Mouse (Mus musculus) MEL-GATA-1-ER (cell line): Measurements from ENCODE around the gene Fam19a3.
"Not testable (repeated sequence)": the region's sequence is repeated elsewhere in the genome, so short reads cannot be mapped to it uniquely, and the experiment has no call there.

Experiments used
- DNase-seq: peaks from one replicate; pipeline ENCODE4 v3.0.0-alpha.2; 2012; ENCODE audit warnings: low read depth; ENCODE audit errors: extremely low read depth

Fam19a3 gene

GRCm38 (mm10) chr3:104781471-104781903, at the start of gene Fam19a3:
Gene Fam19a3, minus strand, starts transcription at chr3:104781840.
- no peak for DNase-seq

- DNase-seq, result no peak
These were observed 40.8 kb upstream of the Fam19a3 start for GRCm38 (mm10) chr3:104822413-104822812.

- no peak for DNase-seq
These were observed 38.8 kb upstream of the Fam19a3 start for GRCm38 (mm10) chr3:104820426-104820825.

GRCm38 (mm10) chr3:104818749-104819134, 37.1 kb upstream of the Fam19a3 start:
- no peak for DNase-seq

- DNase-seq, result peak; percentile 95
These were observed 36.5 kb upstream of the Fam19a3 start, which contains the start of gene Mov10 for GRCm38 (mm10) chr3:104817991-104818748. Gene Mov10, minus strand, starts transcription at chr3:104818563.

GRCm38 (mm10) chr3:104817481-104817990, 35.9 kb upstream of the Fam19a3 start:
- DNase-seq, result no peak

GRCm38 (mm10) chr3:104816130-104816529, 34.5 kb upstream of the Fam19a3 start:
- no peak for DNase-seq

DNA sequence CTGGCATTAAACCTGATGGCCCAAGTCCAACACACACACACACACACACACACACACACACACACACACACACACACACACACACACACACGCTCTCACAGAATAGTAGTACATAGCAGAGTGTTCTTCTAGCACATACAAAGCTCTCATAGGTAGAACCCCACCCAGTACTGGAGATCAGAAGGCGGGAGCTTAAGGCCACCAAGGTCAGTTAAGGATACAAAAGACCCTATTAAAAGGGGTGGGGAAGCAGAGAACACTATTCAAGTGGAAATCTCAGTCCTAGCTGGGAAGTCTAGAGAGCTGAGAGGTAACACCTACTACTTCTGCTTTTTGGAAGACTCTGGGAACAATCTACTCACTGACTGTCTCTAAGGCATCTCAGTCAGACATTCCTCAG, 33.7 kb upstream of the Fam19a3 start:
- no peak for DNase-seq

GRCm38 (mm10) chr3:104814746-104815145, 33.1 kb upstream of the Fam19a3 start:
- DNase-seq, result no peak

DNA sequence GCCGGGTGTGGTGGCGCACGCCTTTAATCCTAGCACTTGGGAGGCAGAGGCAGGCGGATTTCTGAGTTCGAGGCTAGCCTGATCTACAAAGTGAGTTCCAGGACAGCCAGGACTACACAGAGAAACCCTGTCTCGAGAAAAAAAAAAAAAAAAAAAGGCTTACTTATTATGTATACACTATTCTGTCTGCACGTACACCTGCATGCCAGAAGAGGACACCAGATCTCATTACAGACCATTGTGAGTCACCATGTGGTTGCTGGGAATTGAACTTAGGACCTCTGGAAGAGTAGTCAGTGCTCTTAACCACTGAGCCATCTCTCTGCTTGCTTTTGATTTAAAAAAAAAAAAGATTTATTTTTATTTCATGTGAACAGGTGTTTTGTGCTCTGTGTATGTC, 31.6 kb upstream of the Fam19a3 start:
- not testable (repeated sequence) for DNase-seq

DNA sequence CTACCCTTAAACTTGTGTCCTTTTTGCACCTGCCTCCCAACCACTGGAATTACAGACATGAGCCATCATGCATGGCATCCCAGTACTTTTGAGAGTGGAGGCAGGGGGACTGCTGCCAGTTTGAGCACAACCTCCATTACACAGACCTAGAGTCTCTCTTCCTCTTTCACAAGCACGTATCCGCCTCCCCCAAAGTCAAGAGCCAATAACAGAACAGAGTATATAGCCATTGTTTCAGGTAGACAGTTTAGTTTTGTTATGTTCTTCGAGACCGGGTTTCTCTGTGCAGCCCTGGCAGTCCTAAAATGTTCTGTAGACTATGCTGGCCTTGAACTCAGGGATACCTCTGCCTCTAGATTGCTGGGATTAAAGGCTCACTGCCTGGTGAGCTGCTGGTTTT, 30.6 kb upstream of the Fam19a3 start:
- DNase-seq, result no peak

GRCm38 (mm10) chr3:104811752-104812151, 30.1 kb upstream of the Fam19a3 start:
- no peak for DNase-seq

- DNase-seq, result no peak
These were observed 23.9 kb upstream of the Fam19a3 start for GRCm38 (mm10) chr3:104805539-104805938.

DNA sequence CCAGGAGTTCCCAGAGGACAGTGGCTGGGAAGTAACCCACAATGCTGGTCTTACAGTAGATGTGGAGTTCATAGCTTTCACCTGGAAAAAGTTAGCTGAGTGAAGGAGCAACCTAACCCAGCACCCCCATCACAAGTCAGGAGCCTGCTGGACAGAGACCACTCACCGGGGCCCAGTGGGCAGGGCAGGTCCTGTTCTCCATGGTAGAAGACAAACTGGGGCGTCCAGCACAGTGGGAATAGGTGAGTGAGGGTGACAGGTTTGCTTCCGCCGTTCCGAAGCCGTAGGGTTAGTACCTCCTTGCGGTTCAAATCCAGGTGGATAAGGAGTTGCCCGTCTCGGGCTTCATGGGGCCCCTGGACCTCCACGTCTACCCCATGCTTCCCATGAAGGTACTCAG, 22.7 kb upstream of the Fam19a3 start:
- DNase-seq, result no peak

DNA sequence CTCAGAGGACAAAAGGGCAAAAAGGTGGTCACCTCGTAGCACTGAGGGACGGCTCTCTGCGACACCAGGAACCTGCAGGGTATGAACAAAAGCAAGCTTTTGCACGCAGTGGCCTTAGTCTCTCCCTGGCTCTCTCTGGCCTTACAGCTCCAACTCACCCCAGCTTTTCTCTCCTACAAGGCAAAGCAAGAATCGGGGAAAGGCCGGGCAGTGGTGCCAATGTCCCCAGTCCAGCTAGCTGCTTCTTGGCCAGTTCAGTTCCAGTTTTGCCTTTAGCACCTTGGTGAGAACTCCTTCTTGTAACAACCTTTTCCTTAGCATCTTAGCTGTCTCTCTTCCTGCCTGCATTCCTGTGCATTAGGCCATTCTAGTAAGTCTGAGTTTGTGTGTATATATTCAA, 19.8 kb upstream of the Fam19a3 start:
- DNase-seq, result no peak

- DNase-seq, result no peak
These were observed 19.0 kb upstream of the Fam19a3 start for GRCm38 (mm10) chr3:104800681-104801080.

GRCm38 (mm10) chr3:104796430-104797082, 14.9 kb upstream of the Fam19a3 start:
- DNase-seq, result no peak

DNA sequence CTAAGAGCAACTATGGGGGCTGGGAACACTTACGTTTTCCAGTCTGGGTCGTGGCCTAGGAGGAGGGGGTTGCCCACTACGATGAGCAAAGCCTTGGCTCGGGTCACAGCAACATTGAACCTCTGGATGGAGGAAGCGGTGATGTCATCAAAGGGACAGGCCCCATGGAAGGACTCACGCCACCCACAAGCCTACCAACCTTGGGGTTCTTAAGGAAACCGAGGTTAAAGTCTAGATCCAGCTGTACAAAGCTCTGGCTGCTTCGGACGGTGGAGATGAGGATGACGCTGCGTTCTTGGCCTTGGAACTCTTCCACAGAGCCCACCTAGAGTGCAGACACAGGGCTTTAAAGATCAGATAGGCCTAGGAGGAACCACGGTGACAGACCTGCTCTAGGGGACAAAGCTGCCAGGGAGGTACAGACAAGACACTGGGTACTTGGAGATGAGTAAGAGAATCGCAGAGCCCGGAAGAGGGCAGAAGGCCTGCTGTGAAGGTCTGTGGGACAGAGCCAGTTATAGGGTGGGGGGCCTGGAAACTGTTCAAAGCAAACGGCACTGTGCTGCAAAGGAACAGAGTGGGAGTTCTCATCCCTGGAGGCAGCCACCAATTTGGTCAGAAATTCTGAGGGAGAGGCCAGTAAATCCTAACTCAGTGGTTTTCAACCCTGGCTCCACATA, 14.2 kb upstream of the Fam19a3 start:
- no peak for DNase-seq

GRCm38 (mm10) chr3:104794953-104795470, 13.4 kb upstream of the Fam19a3 start:
- no peak for DNase-seq

- DNase-seq, result no peak
These were observed 12.5 kb upstream of the Fam19a3 start for GRCm38 (mm10) chr3:104793871-104794828.
